Mouse (Mus musculus) limb, embryonic 14.5 days (tissue): Measurements from ENCODE around the gene Cct8l1. TPM values are rescaled to one million over a fixed set of nuclear protein-coding genes. Genes with fewer than 3 reads are reported as not detected.

ENCODE experiments used
- ATAC-seq: fragments of 200-750 bp; cut with Nextera tagmentation; 2 replicates; pipeline ENCODE4 v1.8.0; 2017; ENCODE audit warnings: low read depth, moderate number of reproducible peaks, moderate TSS enrichment; ENCODE audit not compliant: low FRiP score
- DNase-seq: peaks from one replicate; pipeline ENCODE4 v3.0.0-alpha.2; 2015; ENCODE audit warnings: low spot score
- H3K27ac ChIP-seq: fragments of 300-500 bp; sonication (generic); replicated peaks from 2 replicates; pipeline ENCODE4 v1.5.1; 2014; ENCODE audit warnings: low read depth, mild to moderate bottlenecking, low read length, moderate library complexity, mixed read lengths
- H3K27me3 ChIP-seq: fragments of 300-500 bp; sonication (generic); 2 replicates; pipeline ENCODE4 v1.6.1; 2014; ENCODE audit warnings: low read length, mixed read lengths; ENCODE audit not compliant: control insufficient read depth, insufficient read depth
- H3K36me3 ChIP-seq: fragments of 300-500 bp; sonication (generic); 2 replicates; pipeline ENCODE4 v1.6.1; 2014; ENCODE audit warnings: mild to moderate bottlenecking, low read length, moderate library complexity, mixed read lengths; ENCODE audit not compliant: control insufficient read depth, insufficient read depth
- H3K4me1 ChIP-seq: fragments of 300-500 bp; sonication (generic); 2 replicates; pipeline ENCODE4 v1.6.1; 2014; ENCODE audit warnings: antibody characterized with exemption, low read length, mixed read lengths; ENCODE audit not compliant: control insufficient read depth, insufficient read depth
- H3K4me2 ChIP-seq: fragments of 300-500 bp; sonication (generic); replicated peaks from 2 replicates; pipeline ENCODE4 v1.6.1; 2014; ENCODE audit warnings: low read depth, mild to moderate bottlenecking, low read length, moderate library complexity; ENCODE audit not compliant: severe bottlenecking
- H3K4me3 ChIP-seq: fragments of 300-500 bp; sonication (generic); replicated peaks from 2 replicates; pipeline ENCODE4 v1.5.1; 2014; ENCODE audit warnings: low read length
- H3K9ac ChIP-seq: fragments of 300-500 bp; sonication (generic); 2 replicates; pipeline ENCODE4 v1.6.1; 2014; ENCODE audit warnings: mild to moderate bottlenecking, low read depth, low read length, moderate library complexity; ENCODE audit not compliant: severe bottlenecking
- H3K9me3 ChIP-seq: fragments of 300-500 bp; sonication (generic); 2 replicates; pipeline ENCODE4 v1.6.1; 2016; ENCODE audit warnings: low read length; ENCODE audit not compliant: control insufficient read depth
- POLR2A ChIP-seq: fragments of 200-500 bp; IDR thresholded peaks from 2 replicates; pipeline ENCODE4 v1.8.0; 2012; ENCODE audit warnings: inconsistent platforms, mild to moderate bottlenecking, moderate library complexity, borderline replicate concordance; ENCODE audit not compliant: insufficient read depth, insufficient read length; ENCODE audit errors: extremely low read depth
- WGBS: fragments of 180-500 bp; shearing (Covaris S2); extraction: QIAGEN DNeasy Blood & Tissue Kit; methylation state at CpG from one replicate; pipeline ENCODE4 v1.1.7; 2014; 5-methylcytosine and 5-hydroxymethylcytosine counted together
- polyA plus RNA-seq, 2 experiments: library from polyadenylated mRNA; depleted of rRNA in 1 of 2; stranded (reverse) in 1 of 2; unstranded in 1 of 2; fragments of >200 nt; fragmentation: Nextera tagmentation in 1 of 2; extraction: Ambion mirVana in 1 of 2; gene quantifications; 2 replicates each; pipeline versions ENCODE4 v1.2.1 to v1.2.3; 2012 to 2014

Gene Cct8l1
- polyA plus RNA-seq (2012; rRNA removed) (0.04 TPM in 1 of 2 replicates, not detected in the other), polyA plus RNA-seq (2014; fragmentation: Nextera tagmentation; extraction: Ambion mirVana) (0.12 TPM in 1 of 2 replicates, not detected in the other)

DNA sequence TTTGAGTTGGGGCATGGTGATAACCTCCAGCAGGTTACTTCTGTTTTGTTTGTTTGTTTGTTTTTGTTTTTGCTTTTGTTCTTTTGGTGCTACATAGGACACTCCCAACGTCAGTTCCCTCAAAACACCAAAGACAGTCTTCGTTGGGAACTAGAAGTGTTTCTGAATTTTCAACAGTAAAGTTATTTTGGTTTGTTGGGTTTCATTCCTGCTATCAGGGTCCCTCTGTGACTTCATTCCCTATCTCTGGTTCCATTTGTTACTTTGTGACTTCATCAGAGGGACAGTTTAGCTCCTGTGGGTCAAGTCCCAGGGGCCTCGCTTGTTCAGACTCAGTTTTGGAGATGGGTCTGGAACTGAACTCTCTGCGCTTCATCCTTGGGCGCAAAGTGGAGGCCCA lies at the start of gene Cct8l1:
TSS of gene Cct8l1 (plus strand) at position 301 of the 400 bp plus-strand sequence.
- Histone ChIP-seq H3K27ac (no peak within 1 kb of the TSS), H3K36me3 (no peaks in the 10 kb centered on the region), H3K9ac (no peak within 1 kb of the TSS), H3K4me3 (no peak within 1 kb of the TSS), H3K4me1 (no peaks in the 10 kb centered on the region), H3K4me2 (no peak within 1 kb of the TSS), H3K9me3 (no peaks in the 10 kb centered on the region), H3K27me3 (no peaks in the 10 kb centered on the region)
- ATAC-seq (no peak), DNase-seq (no peak)
- 87% methylated on average over 5 of the region's 5 CpGs for WGBS
- no peak for TF ChIP-seq POLR2A

DNA sequence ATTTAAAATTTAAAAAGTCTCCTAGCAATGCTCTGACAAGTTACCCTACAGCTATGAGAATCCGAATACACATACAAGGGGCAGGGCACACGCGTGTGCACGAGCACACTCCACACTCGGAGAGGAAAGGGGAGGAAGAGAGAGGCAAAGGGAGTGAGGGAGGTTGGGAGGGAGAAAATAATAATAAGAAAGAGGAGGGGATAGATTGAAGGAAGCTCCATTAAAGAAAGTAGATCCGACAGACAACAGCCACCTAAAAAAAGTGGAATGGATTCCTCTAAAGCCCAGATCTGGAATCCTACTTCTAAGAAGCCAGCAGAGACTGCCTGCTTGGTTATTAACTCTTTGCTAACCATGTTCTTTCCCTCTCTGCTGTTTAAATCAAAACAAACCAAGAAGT lies 43.8 kb upstream of the Cct8l1 start:
- H3K27me3 ChIP-seq, result no peaks in the 10 kb centered on the region
- H3K4me1 ChIP-seq, result peaks cover 5% of the 10 kb centered on the region; the same call in 1 of the 2 replicates
- no peaks in the 10 kb centered on the region for H3K9me3 ChIP-seq
- no peaks in the 10 kb centered on the region for H3K36me3 ChIP-seq
- peak overlapping the region; percentile 43 for H3K9ac ChIP-seq
- TF ChIP-seq POLR2A, result no peak
- peak; percentile 81 for DNase-seq
- H3K27ac ChIP-seq, result no peak overlapping the region
- peak; percentile 65; the same call in 1 of the 2 replicates for ATAC-seq
- peak overlapping the region; percentile 40 for H3K4me3 ChIP-seq
- H3K4me2 ChIP-seq, result peak overlapping the region; percentile 47
- WGBS, result 3% methylated on average over 6 of the region's 6 CpGs

DNA sequence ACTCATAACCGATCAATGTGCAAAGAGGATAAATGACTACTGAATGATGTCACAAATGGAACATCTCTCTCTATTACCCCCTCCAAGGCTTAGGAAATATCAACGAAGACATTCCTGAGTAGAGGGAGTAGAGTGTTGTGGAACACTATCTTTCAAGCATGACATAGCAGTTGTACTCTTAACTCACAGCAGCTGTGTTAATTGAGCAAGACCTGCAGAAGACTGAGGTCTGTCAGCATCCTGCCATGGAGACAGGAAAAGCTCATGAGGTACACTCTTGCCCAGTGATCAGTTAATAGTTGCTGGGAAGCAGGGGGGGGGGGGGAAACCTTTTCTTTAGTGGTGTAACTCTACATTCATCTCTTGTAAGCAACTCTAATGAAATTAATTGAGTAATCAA lies 40.1 kb upstream of the Cct8l1 start:
- ATAC-seq, result no peak

DNA sequence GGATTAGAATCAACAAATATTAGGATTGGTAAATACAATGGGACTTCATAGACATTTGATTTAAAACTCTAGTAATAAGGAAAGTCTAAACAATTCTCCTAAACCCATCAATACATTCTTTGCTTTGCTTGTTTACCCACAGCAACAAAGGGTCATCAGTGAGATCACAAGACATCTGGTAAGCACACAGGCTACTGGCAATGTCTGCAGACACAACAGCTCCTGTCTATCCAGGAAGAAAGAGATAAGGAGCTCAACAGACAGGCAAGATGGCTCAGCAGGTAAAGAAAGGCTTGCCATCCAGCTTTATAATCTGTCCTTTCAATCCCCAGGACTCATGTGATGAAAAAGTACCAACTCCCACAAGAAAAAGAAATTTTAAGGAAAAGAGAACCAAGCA lies 37.0 kb upstream of the Cct8l1 start:
- Histone ChIP-seq H3K36me3 (no peaks in the 10 kb centered on the region), H3K4me1 (no peaks in the 10 kb centered on the region), H3K4me2 (no peak overlapping the region), H3K9me3 (no peaks in the 10 kb centered on the region), H3K27me3 (no peaks in the 10 kb centered on the region), H3K4me3 (no peak overlapping the region), H3K9ac (no peak overlapping the region), H3K27ac (no peak overlapping the region)
- DNase-seq (no peak), ATAC-seq (no peak)
- no peak for TF ChIP-seq POLR2A

More for the DNA sequence above, 40.1 kb upstream of the Cct8l1 start:
- Histone ChIP-seq H3K36me3 (no peaks in the 10 kb centered on the region), H3K9ac (no peak overlapping the region), H3K27ac (no peak overlapping the region), H3K27me3 (no peaks in the 10 kb centered on the region), H3K4me1 (peaks cover 5% of the 10 kb centered on the region; the same call in 1 of the 2 replicates), H3K9me3 (no peaks in the 10 kb centered on the region), H3K4me2 (no peak overlapping the region), H3K4me3 (no peak overlapping the region)
- TF ChIP-seq POLR2A, result no peak
- 73% methylated on average over 2 of the region's 2 CpGs for WGBS
- DNase-seq, result no peak

DNA sequence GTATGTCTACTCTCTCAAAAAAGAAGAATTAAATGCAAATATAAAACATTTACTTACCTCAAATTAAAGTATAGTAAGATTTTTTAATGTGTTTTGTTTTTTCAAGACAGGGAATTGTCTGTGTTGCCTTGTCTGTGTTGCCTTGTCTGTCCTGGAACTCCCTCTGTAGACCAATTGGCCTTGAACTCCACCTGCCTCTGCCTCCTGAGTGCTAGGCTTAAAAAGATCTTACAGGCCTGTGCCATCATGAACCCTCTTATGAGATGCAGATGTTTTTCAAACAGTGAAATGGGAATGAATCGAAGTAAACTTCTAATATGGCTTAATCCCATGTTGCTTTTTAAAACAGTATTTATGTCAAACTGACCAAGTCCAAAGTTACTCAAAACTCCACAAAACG lies 19.2 kb upstream of the Cct8l1 start:
- H3K36me3 ChIP-seq, result no peaks in the 10 kb centered on the region
- ATAC-seq (no peak), DNase-seq (no peak)
- no peak overlapping the region for H3K9ac ChIP-seq
- H3K9me3 ChIP-seq, result no peaks in the 10 kb centered on the region
- no peak for TF ChIP-seq POLR2A
- peak overlapping the region; percentile 98 for H3K4me3 ChIP-seq
- no peaks in the 10 kb centered on the region for H3K27me3 ChIP-seq
- H3K4me1 ChIP-seq, result peaks cover 14% of the 10 kb centered on the region
- peak overlapping the region; percentile 69 for H3K4me2 ChIP-seq
- H3K27ac ChIP-seq, result no peak overlapping the region
- 13% methylated on average over 2 of the region's 2 CpGs for WGBS

DNA sequence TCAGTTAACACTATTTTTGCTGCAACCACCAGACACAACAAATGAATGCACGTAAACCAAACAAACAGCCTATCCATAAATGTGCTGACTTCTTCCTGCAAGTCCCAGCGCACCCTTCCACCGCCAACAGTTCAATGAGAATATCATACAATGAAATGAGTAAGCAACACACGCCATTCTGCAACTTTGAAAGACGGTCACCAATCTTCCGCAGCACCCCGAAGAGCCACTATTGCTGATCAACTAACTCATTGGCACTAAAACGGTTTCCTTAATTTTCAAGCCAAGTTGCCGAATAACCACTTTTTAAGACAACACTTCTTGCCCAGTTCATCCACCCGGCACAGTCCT lies 18.5 kb upstream of the Cct8l1 start:
- TF ChIP-seq POLR2A, result no peak
- Histone ChIP-seq H3K27me3 (no peaks in the 10 kb centered on the region), H3K36me3 (no peaks in the 10 kb centered on the region), H3K4me1 (peaks cover 14% of the 10 kb centered on the region), H3K9ac (peak overlapping the region; percentile 93), H3K4me3 (peak overlapping the region; percentile 98), H3K27ac (peak overlapping the region; percentile 98), H3K4me2 (peak overlapping the region; percentile 69), H3K9me3 (no peaks in the 10 kb centered on the region)
- no peak for DNase-seq
- no peak for ATAC-seq
- WGBS, result 1% methylated on average over 10 of the region's 10 CpGs
